Mouse (Mus musculus) embryo, embryonic 11 days (tissue): ENCODE results near the gene Fam20c.
A peak's percentile ranks its signal among the peaks of the same experiment; 100 is the strongest.

Source experiments
- DNase-seq: peaks from one replicate; pipeline ENCODE4 v3.0.0-alpha.2; 2015

Fam20c gene

GRCm38 (mm10) chr5:138754303-138755120, at the start of gene Fam20c:
Gene Fam20c (plus strand): TSS chr5:138754514.
- peak; percentile 86 for DNase-seq

GRCm38 (mm10) chr5:138707367-138707766, 46.9 kb upstream of the Fam20c start:
- no peak for DNase-seq

GRCm38 (mm10) chr5:138708591-138708990, 45.7 kb upstream of the Fam20c start:
- DNase-seq: no peak

GRCm38 (mm10) chr5:138715561-138716095, 38.7 kb upstream of the Fam20c start:
- DNase-seq: peak; percentile 35

- no peak for DNase-seq
Observed at GRCm38 (mm10) chr5:138720329-138721190, 33.8 kb upstream of the Fam20c start.

GRCm38 (mm10) chr5:138724417-138724816, 29.9 kb upstream of the Fam20c start:
- DNase-seq: no peak

GRCm38 (mm10) chr5:138725151-138725550, 29.2 kb upstream of the Fam20c start:
- no peak for DNase-seq

GRCm38 (mm10) chr5:138730863-138731262, 23.5 kb upstream of the Fam20c start:
- DNase-seq: no peak

GRCm38 (mm10) chr5:138733317-138733899, 20.9 kb upstream of the Fam20c start:
- DNase-seq: no peak

GRCm38 (mm10) chr5:138734018-138734417, 20.3 kb upstream of the Fam20c start:
- no peak for DNase-seq

GRCm38 (mm10) chr5:138735201-138735757, 19.0 kb upstream of the Fam20c start:
- DNase-seq: no peak

- no peak for DNase-seq
Observed at GRCm38 (mm10) chr5:138740150-138740549, 14.2 kb upstream of the Fam20c start.

GRCm38 (mm10) chr5:138741516-138741915, 12.8 kb upstream of the Fam20c start:
- no peak for DNase-seq

GRCm38 (mm10) chr5:138742281-138742680, 12.0 kb upstream of the Fam20c start:
- DNase-seq: no peak

GRCm38 (mm10) chr5:138743631-138744030, 10.7 kb upstream of the Fam20c start:
- no peak for DNase-seq

- DNase-seq: no peak
Observed at GRCm38 (mm10) chr5:138745378-138746099, 8.8 kb upstream of the Fam20c start.

GRCm38 (mm10) chr5:138753269-138753668, 1.0 kb upstream of the Fam20c start:
- DNase-seq: no peak

- DNase-seq: peak; percentile 49
Observed at GRCm38 (mm10) chr5:138753946-138754302, 390 bp upstream of the Fam20c start.

- no peak for DNase-seq
Observed at GRCm38 (mm10) chr5:138755121-138755452, 773 bp downstream of the Fam20c start.

- peak; percentile 39 for DNase-seq
Observed at GRCm38 (mm10) chr5:138755453-138756301, 1.4 kb downstream of the Fam20c start.
